Mouse (Mus musculus): ENCODE results near the gene Agmat. TPM values are rescaled to one million over a fixed set of nuclear protein-coding genes. Genes with fewer than 3 reads are reported as not detected.
"Not testable (repeated sequence)": the region's sequence is repeated elsewhere in the genome, so short reads cannot be mapped to it uniquely, and the experiment has no call there.

Gene Agmat
- polyA plus RNA-seq, 1 experiment = not detected

DNA sequence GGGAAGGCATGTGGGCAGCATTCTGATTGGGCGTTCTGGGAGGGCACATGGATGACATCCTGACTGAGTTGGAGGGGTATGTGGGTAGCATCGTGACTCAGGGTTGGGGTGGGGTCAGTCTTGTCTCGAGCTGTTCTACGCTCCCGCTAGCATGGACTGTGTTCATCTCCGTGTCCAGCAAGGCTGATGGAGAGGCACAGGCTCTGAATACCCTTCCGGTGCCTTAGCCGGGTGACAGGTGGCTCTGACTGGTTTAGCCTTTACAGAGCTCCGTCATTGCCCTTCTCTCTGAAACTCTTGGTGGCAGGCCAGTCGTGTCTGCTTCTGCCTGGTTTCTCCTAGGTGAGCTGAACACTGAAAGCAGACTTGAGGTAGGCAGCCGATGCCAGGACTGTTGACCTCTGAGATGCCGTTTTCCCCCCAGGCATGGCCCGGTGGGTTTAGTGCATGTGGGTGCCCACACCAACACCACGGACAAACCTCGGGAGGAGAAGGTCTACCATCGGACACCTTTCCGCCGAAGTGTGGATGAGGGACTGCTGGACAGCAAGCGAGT, 9.0 kb downstream of the Agmat start:
- Histone ChIP-seq H3K27ac (replicated peaks; ENCODE audit: low read depth, low read length) (no peak overlapping the region), H3K4me1 (ENCODE audit: control insufficient read depth, insufficient read depth, insufficient read length, low read length) (no peaks in the 10 kb centered on the region), H3K4me3 (ENCODE audit: insufficient read depth, low read depth, low read length) (no peak overlapping the region)

DNA sequence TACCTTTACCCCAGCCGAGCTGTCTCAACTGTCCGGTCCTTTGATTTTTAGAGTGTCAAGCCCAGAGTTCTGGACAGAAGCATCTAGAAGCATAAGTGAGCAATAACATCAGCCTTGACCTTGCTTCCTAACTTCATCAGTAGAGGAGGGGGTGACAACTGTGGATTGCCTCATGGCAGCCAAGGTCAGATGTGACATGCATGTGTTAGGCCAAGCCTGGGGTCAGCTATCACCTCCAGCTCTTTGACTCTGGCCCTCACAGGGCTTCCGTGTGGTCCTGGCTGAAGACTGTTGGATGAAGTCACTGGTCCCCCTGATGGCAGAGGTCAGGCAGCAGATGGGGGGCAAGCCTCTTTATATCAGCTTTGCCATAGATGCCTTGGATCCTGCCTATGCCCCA, 10.7 kb downstream of the Agmat start:
- no peaks in the 10 kb centered on the region for H3K4me1 ChIP-seq (ENCODE audit: control insufficient read depth, insufficient read depth, insufficient read length, low read length)
- no peak overlapping the region for H3K27ac ChIP-seq (replicated peaks; ENCODE audit: low read depth, low read length)
- no peak overlapping the region for H3K4me3 ChIP-seq (ENCODE audit: insufficient read depth, low read depth, low read length)

DNA sequence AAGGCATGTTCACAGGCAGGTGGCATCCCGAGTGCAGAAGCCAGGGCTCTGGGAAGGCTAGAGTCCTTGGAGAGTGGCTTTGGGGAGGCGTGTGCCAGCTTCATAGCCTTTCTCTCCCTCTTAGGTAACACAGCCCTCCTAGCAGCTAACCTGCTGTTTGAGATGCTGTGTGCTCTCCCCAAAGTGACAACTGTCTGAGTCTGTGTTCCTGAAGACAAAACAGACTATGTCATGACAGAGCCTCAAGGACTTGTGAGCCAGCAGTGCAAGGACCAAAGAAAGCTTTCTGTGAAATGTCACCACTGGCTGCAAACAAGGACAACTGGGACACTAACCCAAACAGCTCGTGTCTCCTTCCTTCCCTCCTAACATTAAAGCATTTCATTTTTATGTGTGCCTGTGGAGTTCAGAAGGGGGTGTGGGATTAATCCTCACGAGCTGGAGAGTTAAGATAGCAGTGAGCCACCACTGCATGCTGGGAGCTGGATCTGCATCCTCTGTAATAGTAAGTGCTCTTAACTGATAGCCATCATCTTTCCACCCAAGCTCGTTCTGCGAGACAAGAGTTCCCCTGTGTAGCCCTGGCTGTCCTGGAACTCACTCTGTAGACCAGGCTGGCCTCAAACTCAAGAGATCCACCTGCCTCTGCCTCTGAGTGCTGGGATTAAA, 12.5 kb downstream of the Agmat start:
- Histone ChIP-seq H3K4me1 (ENCODE audit: control insufficient read depth, insufficient read depth, insufficient read length, low read length) (no peaks in the 10 kb centered on the region), H3K4me3 (ENCODE audit: insufficient read depth, low read depth, low read length) (no peak overlapping the region), H3K27ac (replicated peaks; ENCODE audit: low read depth, low read length) (no peak overlapping the region)

DNA sequence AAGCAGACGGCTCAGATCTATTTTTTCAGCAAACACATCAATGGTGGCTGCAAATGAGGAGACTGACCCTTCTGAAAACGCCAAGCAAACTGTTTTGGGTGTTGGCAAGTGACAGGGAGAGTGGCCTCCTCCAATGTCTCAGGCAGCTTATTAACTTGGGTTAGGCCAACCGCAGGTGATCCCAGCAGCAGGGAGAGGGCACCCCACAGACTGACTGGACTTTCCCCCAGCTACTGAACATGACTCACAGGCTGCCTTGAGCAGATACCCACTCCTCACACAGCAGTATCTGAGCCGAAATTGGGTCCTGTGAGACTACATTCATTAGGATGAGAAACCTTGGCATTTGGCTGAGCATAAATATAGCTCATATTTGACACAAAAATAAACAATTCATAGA, 14.5 kb downstream of the Agmat start:
- Histone ChIP-seq H3K4me1 (ENCODE audit: control insufficient read depth, insufficient read depth, insufficient read length, low read length) (no peaks in the 10 kb centered on the region), H3K4me3 (ENCODE audit: insufficient read depth, low read depth, low read length) (no peak overlapping the region), H3K27ac (replicated peaks; ENCODE audit: low read depth, low read length) (no peak overlapping the region)

DNA sequence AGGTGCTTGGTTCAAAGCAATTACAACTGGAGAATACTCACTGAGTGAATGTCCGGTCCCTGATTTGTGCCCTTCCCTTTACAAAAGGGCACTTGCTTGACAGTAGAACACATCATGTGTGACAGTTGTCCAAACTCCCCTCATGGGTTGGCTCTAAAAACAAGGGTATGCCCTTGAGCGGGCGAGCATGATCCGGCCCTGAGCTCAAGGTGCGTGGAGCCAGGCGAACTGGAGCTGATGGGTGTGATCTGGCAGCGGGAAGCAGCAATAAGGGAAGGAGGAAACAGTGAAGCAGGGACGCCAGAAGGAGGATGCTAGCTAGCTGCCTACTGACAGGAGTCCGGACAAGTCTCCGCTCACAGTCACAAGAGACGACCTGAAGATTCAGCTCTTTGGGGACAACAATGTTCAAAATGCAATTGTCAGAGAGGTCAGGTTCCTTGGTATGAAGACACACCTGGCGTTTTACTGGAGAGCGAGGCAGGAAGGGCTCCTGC, 15.7 kb downstream of the Agmat start:
- no peak overlapping the region for H3K27ac ChIP-seq (replicated peaks; ENCODE audit: low read depth, low read length)
- no peak overlapping the region for H3K4me3 ChIP-seq (ENCODE audit: insufficient read depth, low read depth, low read length)
- peaks cover 1% of the 10 kb centered on the region; the same call in 1 of the 2 replicates for H3K4me1 ChIP-seq (ENCODE audit: control insufficient read depth, insufficient read depth, insufficient read length, low read length)

DNA sequence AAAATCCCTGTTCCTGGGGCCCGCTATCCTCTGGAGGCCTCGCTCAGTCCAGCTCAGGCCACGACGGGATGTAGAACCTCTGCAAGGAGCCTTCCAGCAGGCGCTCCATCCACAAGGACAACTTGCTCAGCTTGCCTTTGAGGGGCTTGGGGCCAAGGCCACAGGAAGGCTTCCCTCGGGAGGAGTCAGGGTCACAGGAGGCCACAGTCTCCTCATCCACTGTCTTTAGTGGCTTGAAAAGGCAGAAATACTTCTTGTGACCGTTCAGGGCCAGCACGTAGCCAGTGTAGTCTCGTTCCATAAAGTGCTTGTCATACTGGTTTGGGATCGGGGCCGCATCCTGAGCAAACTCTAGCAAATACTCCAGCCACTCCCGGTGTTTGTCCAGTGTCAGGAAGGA, 17.0 kb downstream of the Agmat start:
- no peak overlapping the region for H3K4me3 ChIP-seq (ENCODE audit: insufficient read depth, low read depth, low read length)
- peaks cover 3% of the 10 kb centered on the region; the same call in 1 of the 2 replicates for H3K4me1 ChIP-seq (ENCODE audit: control insufficient read depth, insufficient read depth, insufficient read length, low read length)
- H3K27ac ChIP-seq (replicated peaks; ENCODE audit: low read depth, low read length) = no peak overlapping the region

DNA sequence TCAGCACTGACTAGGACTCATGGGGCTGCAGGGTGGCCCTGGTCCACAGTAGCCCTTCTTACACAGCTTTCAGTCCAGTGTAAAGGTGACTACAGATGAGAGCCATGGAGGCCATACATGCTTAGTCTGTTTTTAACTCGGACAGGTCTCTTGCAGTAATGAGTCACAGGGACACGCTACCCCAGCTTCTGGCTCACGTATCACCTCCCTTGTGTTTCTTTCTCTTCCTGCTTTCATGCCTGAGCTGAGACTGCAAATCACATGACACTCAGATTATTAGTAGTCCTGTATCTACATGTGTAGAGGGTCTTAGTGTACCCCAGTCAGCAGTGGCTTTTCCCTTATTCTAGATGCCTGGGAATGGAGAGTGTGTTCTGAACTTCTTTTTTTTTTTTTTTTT, 18.5 kb downstream of the Agmat start:
- H3K4me3 ChIP-seq (ENCODE audit: insufficient read depth, low read depth, low read length) = no peak overlapping the region
- no peak overlapping the region for H3K27ac ChIP-seq (replicated peaks; ENCODE audit: low read depth, low read length)
- peaks cover 3% of the 10 kb centered on the region; the same call in 1 of the 2 replicates for H3K4me1 ChIP-seq (ENCODE audit: control insufficient read depth, insufficient read depth, insufficient read length, low read length)

DNA sequence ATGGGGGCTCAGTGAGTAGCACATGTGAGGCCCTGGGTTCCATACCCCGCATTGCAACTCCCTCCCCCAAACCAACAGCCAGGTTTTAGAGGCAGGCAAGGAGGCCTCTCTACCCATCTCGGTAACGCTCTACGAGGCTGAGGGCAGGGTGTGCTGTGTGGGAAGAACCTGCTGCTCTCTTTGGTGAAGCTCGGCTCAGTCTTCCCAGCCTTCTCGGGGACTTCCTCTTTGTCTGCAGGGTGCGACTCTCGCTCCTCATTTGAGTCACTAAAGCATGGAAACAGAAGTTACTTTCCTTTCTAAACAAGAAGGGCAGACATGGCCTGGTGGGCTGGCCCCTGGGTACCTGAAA, 19.8 kb downstream of the Agmat start:
- H3K4me1 ChIP-seq (ENCODE audit: control insufficient read depth, insufficient read depth, insufficient read length, low read length) = peaks cover 3% of the 10 kb centered on the region; the same call in 1 of the 2 replicates
- peak overlapping the region; percentile 77 for H3K27ac ChIP-seq (replicated peaks; ENCODE audit: low read depth, low read length)
- no peak overlapping the region for H3K4me3 ChIP-seq (ENCODE audit: insufficient read depth, low read depth, low read length)

DNA sequence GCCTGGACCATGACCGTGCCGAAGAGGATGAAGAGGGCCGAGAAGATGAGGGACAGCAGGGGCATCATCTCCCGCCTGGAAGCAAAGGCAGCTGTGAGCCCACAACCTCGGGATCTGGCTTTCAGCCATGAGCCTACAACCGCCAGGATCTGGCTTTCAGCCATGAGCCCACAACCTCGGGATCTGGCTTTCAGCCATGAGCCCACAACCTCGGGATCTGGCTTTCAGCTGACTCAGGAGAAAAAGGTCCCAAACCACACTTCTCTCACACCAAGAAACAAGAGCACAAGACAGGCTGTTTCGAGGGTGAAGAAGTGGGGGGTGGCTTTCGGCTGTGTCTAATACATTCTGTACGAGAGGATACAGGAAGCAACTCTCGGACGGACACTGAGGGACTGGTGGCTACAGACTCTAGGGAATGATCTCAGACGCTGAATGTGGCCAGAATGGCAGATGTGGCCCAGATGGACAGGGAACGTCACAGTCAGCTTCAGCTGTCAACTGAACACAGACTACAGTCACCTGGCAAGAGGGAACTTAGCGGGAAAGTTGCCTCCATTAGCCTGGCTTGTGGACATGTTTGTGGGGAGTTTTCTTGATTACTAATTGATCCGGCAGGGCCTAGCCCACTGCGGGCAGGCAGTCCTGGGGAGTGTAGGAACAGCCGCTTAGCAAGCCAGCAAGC, 20.3 kb downstream of the Agmat start:
- H3K4me1 ChIP-seq (ENCODE audit: control insufficient read depth, insufficient read depth, insufficient read length, low read length) = peaks cover 3% of the 10 kb centered on the region; the same call in 1 of the 2 replicates
- no peak overlapping the region for H3K4me3 ChIP-seq (ENCODE audit: insufficient read depth, low read depth, low read length)
- H3K27ac ChIP-seq (replicated peaks; ENCODE audit: low read depth, low read length) = peak overlapping the region; percentile 77

DNA sequence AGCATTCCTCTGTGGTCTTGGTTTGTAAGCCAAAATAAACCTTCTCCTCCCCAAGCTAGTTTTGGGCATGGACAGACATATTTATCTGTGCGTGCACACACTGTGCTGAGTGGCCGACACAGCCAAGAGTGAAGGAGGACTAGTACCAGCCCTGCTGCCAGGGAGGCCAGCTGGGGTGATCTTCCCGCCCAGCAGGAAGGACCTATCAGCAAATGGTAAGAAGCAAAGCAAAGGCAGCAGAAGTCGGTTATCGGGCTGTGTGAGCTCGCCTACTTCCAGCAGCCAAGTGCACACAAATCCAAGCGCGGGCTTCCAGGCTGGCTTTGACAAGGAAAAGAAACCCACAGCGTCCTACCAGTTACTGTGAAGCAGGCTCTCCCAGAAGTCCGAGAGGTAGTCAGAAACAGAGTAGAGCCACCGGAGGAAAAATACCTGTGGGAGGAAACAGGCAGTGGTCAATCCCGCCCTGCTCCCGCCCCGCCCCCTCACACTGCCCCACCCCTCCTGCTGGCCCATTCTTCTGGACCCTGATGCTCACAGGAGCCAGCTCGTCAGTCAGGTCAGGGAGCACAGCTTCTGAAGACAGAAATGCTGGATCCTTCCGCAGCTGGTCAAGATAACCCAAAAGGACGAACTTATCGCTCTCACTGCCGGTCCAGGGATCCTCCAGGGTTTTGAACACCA, 21.0 kb downstream of the Agmat start:
- Histone ChIP-seq H3K27ac (replicated peaks; ENCODE audit: low read depth, low read length) (peak overlapping the region; percentile 77), H3K4me3 (ENCODE audit: insufficient read depth, low read depth, low read length) (no peak overlapping the region), H3K4me1 (ENCODE audit: control insufficient read depth, insufficient read depth, insufficient read length, low read length) (peaks cover 3% of the 10 kb centered on the region; the same call in 1 of the 2 replicates)

DNA sequence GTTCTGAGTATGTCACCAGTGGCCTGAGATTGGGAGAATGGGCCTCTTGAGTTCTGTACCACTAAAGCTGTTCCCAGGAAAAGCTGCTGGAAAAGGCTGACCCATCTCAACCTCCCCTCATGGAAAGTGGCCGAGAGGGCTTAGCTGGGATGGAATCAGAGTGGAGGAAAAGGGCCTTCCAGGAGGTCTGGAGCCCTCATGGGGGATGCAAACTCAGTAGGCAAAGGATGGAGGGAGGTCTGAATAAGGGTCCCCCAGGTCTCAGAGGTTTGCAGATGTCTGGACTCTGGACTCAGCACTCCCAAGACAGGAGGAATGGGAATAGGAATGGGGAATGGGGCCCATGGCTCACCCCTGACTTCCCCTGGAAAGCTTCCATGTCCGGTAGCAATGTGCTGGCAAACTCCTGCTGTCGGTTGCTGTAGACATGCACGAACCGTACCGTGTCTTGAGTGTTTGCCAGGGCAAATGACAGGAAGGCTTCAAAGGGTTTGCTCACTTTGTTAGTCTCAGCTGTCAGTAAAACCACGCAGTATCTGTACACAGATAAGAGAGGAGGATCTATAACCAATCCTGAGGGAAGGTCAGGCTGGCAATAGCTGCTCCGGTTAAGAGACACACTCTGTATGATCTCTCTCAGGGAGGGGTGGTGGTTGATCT, 23.2 kb downstream of the Agmat start:
- no peak overlapping the region for H3K27ac ChIP-seq (replicated peaks; ENCODE audit: low read depth, low read length)
- no peak overlapping the region for H3K4me3 ChIP-seq (ENCODE audit: insufficient read depth, low read depth, low read length)
- H3K4me1 ChIP-seq (ENCODE audit: control insufficient read depth, insufficient read depth, insufficient read length, low read length) = peaks cover 3% of the 10 kb centered on the region; the same call in 1 of the 2 replicates

DNA sequence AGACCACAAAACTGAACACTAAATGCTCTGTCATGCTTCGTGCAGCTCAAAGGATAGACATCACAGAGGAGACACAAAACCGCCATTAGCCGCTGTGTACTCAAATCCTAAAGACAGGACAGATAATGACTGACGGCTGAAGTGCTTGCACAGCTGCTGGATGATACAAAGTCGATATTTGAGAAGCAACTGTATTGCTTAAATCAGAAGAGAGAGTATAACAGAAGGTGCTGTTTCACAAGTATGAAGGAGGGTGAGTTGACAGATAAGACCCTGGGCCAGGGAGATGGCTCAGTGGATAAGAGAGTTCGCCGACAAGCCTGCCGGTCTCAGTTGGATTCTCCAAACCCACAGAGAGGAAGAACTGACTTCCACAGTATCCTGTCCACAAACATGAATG, 25.4 kb downstream of the Agmat start:
- H3K27ac ChIP-seq (replicated peaks; ENCODE audit: low read depth, low read length) = no peak overlapping the region
- no peak overlapping the region for H3K4me3 ChIP-seq (ENCODE audit: insufficient read depth, low read depth, low read length)
- peaks cover 3% of the 10 kb centered on the region; the same call in 1 of the 2 replicates for H3K4me1 ChIP-seq (ENCODE audit: control insufficient read depth, insufficient read depth, insufficient read length, low read length)

DNA sequence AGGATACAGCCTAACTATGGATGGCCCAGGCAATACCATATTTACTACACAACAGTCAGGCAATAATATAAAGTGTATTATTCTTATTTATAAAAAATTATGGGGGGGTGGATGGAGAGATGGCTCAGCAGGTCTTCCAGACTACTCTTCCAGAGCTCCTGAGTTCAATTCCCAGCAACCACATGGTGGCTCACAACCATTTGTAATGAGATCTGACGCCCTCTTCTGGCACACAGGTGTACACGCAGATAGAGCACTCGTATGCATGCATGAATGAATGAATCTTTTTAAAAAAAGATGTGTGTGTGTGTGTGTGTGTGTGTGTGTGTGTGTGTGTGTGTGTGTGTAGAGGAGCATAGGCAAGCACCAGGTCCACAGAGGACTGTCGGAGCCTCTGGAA, 26.5 kb downstream of the Agmat start:
- H3K4me1 ChIP-seq (ENCODE audit: control insufficient read depth, insufficient read depth, insufficient read length, low read length); H3K4me3 ChIP-seq (ENCODE audit: insufficient read depth, low read depth, low read length); H3K27ac ChIP-seq (replicated peaks; ENCODE audit: low read depth, low read length): not testable (repeated sequence)

DNA sequence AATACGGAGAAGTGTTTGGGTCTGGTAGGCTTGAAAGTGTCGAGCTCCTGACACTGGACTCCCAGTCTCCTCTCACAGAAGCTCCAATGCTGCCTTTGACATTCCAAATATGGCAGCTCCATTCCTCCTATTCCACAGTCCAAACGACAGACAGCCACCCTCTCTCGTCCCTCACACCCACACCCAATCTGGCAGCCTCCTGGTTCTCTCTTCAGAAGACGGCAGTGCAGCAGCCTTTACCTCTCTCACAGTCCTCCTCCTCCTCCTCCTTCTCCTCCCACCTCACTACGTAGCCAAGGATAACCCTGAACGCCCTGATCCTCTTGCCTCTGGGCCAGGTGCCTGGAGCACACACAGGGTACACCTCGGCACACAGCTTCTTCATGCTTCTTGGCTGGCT, 33.4 kb downstream of the Agmat start:
- Histone ChIP-seq H3K4me3 (ENCODE audit: insufficient read depth, low read depth, low read length) (no peak overlapping the region), H3K27ac (replicated peaks; ENCODE audit: low read depth, low read length) (no peak overlapping the region), H3K4me1 (ENCODE audit: control insufficient read depth, insufficient read depth, insufficient read length, low read length) (no peaks in the 10 kb centered on the region)
